Mouse (Mus musculus) spleen, postnatal 4 days (tissue): ENCODE results near the gene Gfm1.
A peak's percentile ranks its signal among the peaks of the same experiment; 100 is the strongest.

Source experiments
- DNase-seq, 2 experiments: peaks; one replicate each; pipeline ENCODE4 v3.0.0; 2022; ENCODE audit warnings: low spot score in 2 of 2

Gene Gfm1

GRCm38 (mm10) chr3:67429999-67430380 lies at the start of gene Gfm1:
Gfm1 (plus strand) TSS chr3:67430096.
- peak; percentile 84 to 94 for DNase-seq

GRCm38 (mm10) chr3:67429338-67429998 lies 428 bp upstream of the Gfm1 start:
- DNase-seq = no peak

GRCm38 (mm10) chr3:67434011-67434410 lies 4.1 kb downstream of the Gfm1 start:
- DNase-seq = no peak

GRCm38 (mm10) chr3:67447143-67447542 lies 17.2 kb downstream of the Gfm1 start:
- DNase-seq = peak in 1 of 2 experiments; percentile 56

- no peak for DNase-seq
Observed at GRCm38 (mm10) chr3:67449660-67450059, 19.8 kb downstream of the Gfm1 start.

GRCm38 (mm10) chr3:67450601-67451210 lies 20.8 kb downstream of the Gfm1 start:
- DNase-seq = no peak

- DNase-seq = no peak
Observed at GRCm38 (mm10) chr3:67459881-67460280, 30.0 kb downstream of the Gfm1 start.

GRCm38 (mm10) chr3:67462015-67462414 lies 32.1 kb downstream of the Gfm1 start:
- DNase-seq = no peak

- no peak for DNase-seq
Observed at GRCm38 (mm10) chr3:67462578-67462977, 32.7 kb downstream of the Gfm1 start.

- no peak for DNase-seq
Observed at GRCm38 (mm10) chr3:67463001-67463400, 33.1 kb downstream of the Gfm1 start.

GRCm38 (mm10) chr3:67463450-67464372 lies 33.8 kb downstream of the Gfm1 start, which contains the start of gene Lxn:
Lxn (minus strand) TSS chr3:67463926.
- peak; percentile 46 to 75 for DNase-seq

GRCm38 (mm10) chr3:67466576-67466975 lies 36.7 kb downstream of the Gfm1 start:
- DNase-seq = no peak

GRCm38 (mm10) chr3:67467281-67467680 lies 37.4 kb downstream of the Gfm1 start:
- no peak for DNase-seq

- no peak for DNase-seq
Observed at GRCm38 (mm10) chr3:67471408-67472127, 41.7 kb downstream of the Gfm1 start.

GRCm38 (mm10) chr3:67473438-67473837 lies 43.5 kb downstream of the Gfm1 start:
- no peak for DNase-seq

- DNase-seq = no peak
Observed at GRCm38 (mm10) chr3:67479806-67480205, 49.9 kb downstream of the Gfm1 start.

- no peak for DNase-seq
Observed at GRCm38 (mm10) chr3:67482400-67482799, 52.5 kb downstream of the Gfm1 start.

- DNase-seq = no peak
Observed at GRCm38 (mm10) chr3:67485233-67485632, 55.3 kb downstream of the Gfm1 start.

GRCm38 (mm10) chr3:67490156-67490555 lies 60.3 kb downstream of the Gfm1 start:
- DNase-seq = no peak

- DNase-seq = no peak
Observed at GRCm38 (mm10) chr3:67492086-67492869, 62.4 kb downstream of the Gfm1 start.

GRCm38 (mm10) chr3:67493132-67493531 lies 63.2 kb downstream of the Gfm1 start:
- no peak for DNase-seq
